Mouse (Mus musculus) thymus, adult 2 months (tissue): ENCODE measurements around the gene Sptbn1.

ENCODE experiments used
- CTCF ChIP-seq: fragments of 200-500 bp; IDR thresholded peaks from 2 replicates; pipeline ENCODE4 v1.5.1; 2012; ENCODE audit warnings: mild to moderate bottlenecking, control low read depth, low read length, moderate library complexity, borderline replicate concordance; ENCODE audit not compliant: control insufficient read depth, poor library complexity, insufficient read depth; ENCODE audit errors: extremely low read depth
- POLR2A ChIP-seq: fragments of 200-500 bp; IDR thresholded peaks from 2 replicates; pipeline ENCODE4 v1.6.1; 2012; ENCODE audit warnings: mild to moderate bottlenecking, low read length, control low read depth, moderate library complexity; ENCODE audit not compliant: control insufficient read depth, poor library complexity, insufficient read depth; ENCODE audit errors: extremely low read depth

DNA sequence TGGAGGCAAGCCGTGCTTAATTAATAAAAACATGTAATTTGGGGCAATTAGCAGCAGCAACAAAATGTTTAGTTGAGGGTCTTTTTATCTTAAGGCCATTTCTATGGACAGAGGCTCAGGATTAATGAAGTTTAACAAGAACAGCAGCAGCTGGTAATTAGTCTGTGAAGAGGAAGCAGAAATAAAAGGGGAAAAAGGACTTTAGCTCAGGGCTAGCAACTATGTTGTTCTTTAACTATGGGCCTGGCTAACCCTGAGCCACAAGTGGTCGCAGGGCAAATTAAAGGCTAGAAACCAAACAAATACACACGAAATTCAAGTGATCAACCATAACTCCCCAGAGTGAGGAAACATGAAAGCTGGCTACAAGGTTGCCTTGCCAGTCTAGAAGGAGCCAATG lies 91.9 kb downstream of the Sptbn1 start:
- TF ChIP-seq CTCF (no peak), POLR2A (no peak)
